Mouse (Mus musculus) liver, embryonic 15.5 days (tissue): Measurements from ENCODE around the gene Clec2l. TPM values are rescaled to one million over a fixed set of nuclear protein-coding genes. Genes with fewer than 3 reads are reported as not detected.

ENCODE experiments used
- ATAC-seq: fragments of 200-750 bp; cut with Nextera tagmentation; 2 replicates; pipeline ENCODE4 v1.8.0; 2017; ENCODE audit warnings: moderate number of reproducible peaks, mild to moderate bottlenecking, moderate library complexity; ENCODE audit not compliant: insufficient read depth
- H3K27ac ChIP-seq: fragments of 300-500 bp; sonication (generic); replicated peaks from 2 replicates; pipeline ENCODE4 v1.5.1; 2015; ENCODE audit warnings: mild to moderate bottlenecking, inconsistent platforms
- H3K27me3 ChIP-seq: fragments of 300-500 bp; sonication (generic); 2 replicates; pipeline ENCODE4 v1.6.1; 2015; ENCODE audit warnings: mild to moderate bottlenecking, inconsistent platforms
- H3K36me3 ChIP-seq: fragments of 300-500 bp; sonication (generic); replicated peaks from 2 replicates; pipeline ENCODE4 v1.6.1; 2015; ENCODE audit warnings: moderate library complexity, mild to moderate bottlenecking, inconsistent platforms
- H3K4me1 ChIP-seq: fragments of 300-500 bp; sonication (generic); replicated peaks from 2 replicates; pipeline ENCODE4 v1.6.1; 2015; ENCODE audit warnings: inconsistent platforms
- H3K4me2 ChIP-seq: fragments of 300-500 bp; sonication (generic); 2 replicates; pipeline ENCODE4 v1.6.1; 2015; ENCODE audit warnings: moderate library complexity, mild to moderate bottlenecking, inconsistent platforms
- H3K4me3 ChIP-seq: fragments of 300-500 bp; sonication (generic); replicated peaks from 2 replicates; pipeline ENCODE4 v1.5.1; 2015; ENCODE audit warnings: mild to moderate bottlenecking, inconsistent platforms
- H3K9ac ChIP-seq: fragments of 300-500 bp; sonication (generic); 2 replicates; pipeline ENCODE4 v1.6.1; 2015; ENCODE audit warnings: moderate library complexity, mild to moderate bottlenecking, inconsistent platforms
- H3K9me3 ChIP-seq: fragments of 300-500 bp; sonication (generic); replicated peaks from 2 replicates; pipeline ENCODE4 v1.6.1; 2016; ENCODE audit warnings: inconsistent platforms
- WGBS: fragments of 180-500 bp; shearing (Covaris S2); methylation state at CpG from one replicate; pipeline ENCODE4 v1.1.7; 2015; ENCODE audit warnings: mixed read lengths; ENCODE audit not compliant: insufficient replicate concordance; 5-methylcytosine and 5-hydroxymethylcytosine counted together
- polyA plus RNA-seq: library from polyadenylated mRNA; unstranded; fragments of >200 nt; fragmentation: Nextera tagmentation; extraction: Ambion mirVana; gene quantifications from 2 replicates; pipeline ENCODE4 v1.2.1, GENCODE M21; 2015

The Clec2l gene
- polyA plus RNA-seq: 0.08 and 0.13 TPM in 2 replicates

- peak within 1 kb of the TSS; percentile 42 for H3K4me3 ChIP-seq
- no peak for ATAC-seq
Observed at GRCm38 (mm10) chr6:38662714-38663615, at the start of gene Clec2l. Clec2l (plus strand) TSS chr6:38663069.

GRCm38 (mm10) chr6:38622406-38622805, 40.5 kb upstream of the Clec2l start:
- Histone ChIP-seq H3K27me3 (no peaks in the 10 kb centered on the region), H3K9me3 (no peaks in the 10 kb centered on the region), H3K4me2 (no peak overlapping the region), H3K36me3 (peaks cover 46% of the 10 kb centered on the region), H3K4me3 (no peak overlapping the region), H3K27ac (no peak overlapping the region), H3K9ac (no peak overlapping the region), H3K4me1 (peaks cover 17% of the 10 kb centered on the region)
- no peak for ATAC-seq
- WGBS: 83% methylated on average over 1 of the region's 1 CpGs

More at GRCm38 (mm10) chr6:38662714-38663615, at the start of gene Clec2l:
- H3K9ac ChIP-seq: no peak within 1 kb of the TSS
- H3K36me3 ChIP-seq: no peaks in the 10 kb centered on the region
- H3K4me2 ChIP-seq: peak within 1 kb of the TSS; percentile 64
- no peak within 1 kb of the TSS for H3K27ac ChIP-seq
- H3K9me3 ChIP-seq: no peaks in the 10 kb centered on the region
- WGBS: 1% methylated on average over 84 of the region's 84 CpGs
- 0 out of 2 replicates have a peak, but pooled peaks cover 2% of the 10 kb centered on the region for H3K4me1 ChIP-seq
- H3K27me3 ChIP-seq: peaks cover 91% of the 10 kb centered on the region

GRCm38 (mm10) chr6:38623457-38623856, 39.4 kb upstream of the Clec2l start:
- Histone ChIP-seq H3K4me3 (no peak overlapping the region), H3K4me1 (peaks cover 17% of the 10 kb centered on the region), H3K27me3 (no peaks in the 10 kb centered on the region), H3K4me2 (no peak overlapping the region), H3K36me3 (peaks cover 36% of the 10 kb centered on the region), H3K27ac (peak overlapping the region; percentile 71), H3K9me3 (no peaks in the 10 kb centered on the region), H3K9ac (no peak overlapping the region)
- ATAC-seq: peak; percentile 81
- 15% methylated on average over 2 of the region's 2 CpGs for WGBS

- ATAC-seq: no peak
- WGBS: 70% methylated on average over 1 of the region's 1 CpGs
Observed at GRCm38 (mm10) chr6:38624439-38624838, 38.4 kb upstream of the Clec2l start.

GRCm38 (mm10) chr6:38626086-38626485, 36.8 kb upstream of the Clec2l start:
- Histone ChIP-seq H3K9me3 (no peaks in the 10 kb centered on the region), H3K36me3 (peaks cover 16% of the 10 kb centered on the region), H3K9ac (no peak overlapping the region), H3K27ac (no peak overlapping the region), H3K4me2 (no peak overlapping the region), H3K4me3 (no peak overlapping the region), H3K4me1 (peaks cover 17% of the 10 kb centered on the region), H3K27me3 (no peaks in the 10 kb centered on the region)
- WGBS: 90% methylated on average over 5 of the region's 5 CpGs
- ATAC-seq: no peak

More at GRCm38 (mm10) chr6:38624439-38624838, 38.4 kb upstream of the Clec2l start:
- Histone ChIP-seq H3K9me3 (no peaks in the 10 kb centered on the region), H3K4me2 (no peak overlapping the region), H3K9ac (no peak overlapping the region), H3K4me1 (peaks cover 17% of the 10 kb centered on the region), H3K36me3 (peaks cover 26% of the 10 kb centered on the region), H3K4me3 (no peak overlapping the region), H3K27me3 (no peaks in the 10 kb centered on the region), H3K27ac (no peak overlapping the region)

GRCm38 (mm10) chr6:38627081-38627480, 35.8 kb upstream of the Clec2l start:
- Histone ChIP-seq H3K27ac (no peak overlapping the region), H3K4me1 (peaks cover 17% of the 10 kb centered on the region), H3K4me3 (no peak overlapping the region), H3K36me3 (peaks cover 16% of the 10 kb centered on the region), H3K27me3 (no peaks in the 10 kb centered on the region; the same call in 1 of the 2 replicates), H3K9me3 (no peaks in the 10 kb centered on the region), H3K4me2 (no peak overlapping the region), H3K9ac (no peak overlapping the region)
- WGBS: 86% methylated on average over 4 of the region's 4 CpGs
- no peak for ATAC-seq

GRCm38 (mm10) chr6:38627486-38627885, 35.4 kb upstream of the Clec2l start:
- Histone ChIP-seq H3K4me1 (peaks cover 13% of the 10 kb centered on the region), H3K27ac (no peak overlapping the region), H3K27me3 (no peaks in the 10 kb centered on the region; the same call in 1 of the 2 replicates), H3K36me3 (peaks cover 16% of the 10 kb centered on the region), H3K4me3 (no peak overlapping the region), H3K9me3 (no peaks in the 10 kb centered on the region), H3K9ac (no peak overlapping the region), H3K4me2 (no peak overlapping the region)
- ATAC-seq: no peak
- WGBS: 81% methylated on average over 4 of the region's 4 CpGs

- H3K4me1 ChIP-seq: no peaks in the 10 kb centered on the region; the same call in 1 of the 2 replicates
- H3K27ac ChIP-seq: no peak overlapping the region
- no peaks in the 10 kb centered on the region for H3K9me3 ChIP-seq
- 88% methylated on average over 1 of the region's 1 CpGs for WGBS
- peaks cover 5% of the 10 kb centered on the region for H3K36me3 ChIP-seq
- peaks cover 18% of the 10 kb centered on the region for H3K27me3 ChIP-seq
- no peak overlapping the region for H3K4me3 ChIP-seq
- no peak for ATAC-seq
- no peak overlapping the region for H3K9ac ChIP-seq
- no peak overlapping the region for H3K4me2 ChIP-seq
Observed at GRCm38 (mm10) chr6:38629556-38629955, 33.3 kb upstream of the Clec2l start.

GRCm38 (mm10) chr6:38632826-38633225, 30.0 kb upstream of the Clec2l start:
- H3K27me3 ChIP-seq: peaks cover 51% of the 10 kb centered on the region
- H3K4me2 ChIP-seq: no peak overlapping the region

GRCm38 (mm10) chr6:38634461-38634860, 28.4 kb upstream of the Clec2l start:
- no peak overlapping the region for H3K4me3 ChIP-seq
- no peaks in the 10 kb centered on the region for H3K9me3 ChIP-seq
- peaks cover 66% of the 10 kb centered on the region for H3K27me3 ChIP-seq
- H3K9ac ChIP-seq: no peak overlapping the region
- no peak overlapping the region for H3K4me2 ChIP-seq
- H3K27ac ChIP-seq: no peak overlapping the region
- peaks cover 19% of the 10 kb centered on the region for H3K4me1 ChIP-seq
- no peak for ATAC-seq
- 61% methylated on average over 8 of the region's 8 CpGs for WGBS
- H3K36me3 ChIP-seq: no peaks in the 10 kb centered on the region

More at GRCm38 (mm10) chr6:38632826-38633225, 30.0 kb upstream of the Clec2l start:
- peaks cover 19% of the 10 kb centered on the region for H3K4me1 ChIP-seq
- H3K4me3 ChIP-seq: no peak overlapping the region
- no peak overlapping the region for H3K9ac ChIP-seq
- WGBS: 75% methylated on average over 2 of the region's 2 CpGs
- ATAC-seq: no peak
- H3K27ac ChIP-seq: no peak overlapping the region
- H3K36me3 ChIP-seq: no peaks in the 10 kb centered on the region
- H3K9me3 ChIP-seq: no peaks in the 10 kb centered on the region
